ENCODE assay signal across 9 mouse cellular contexts in genomic region chr7:80209669-80210068, GRCm38 (mm10). TPM values are rescaled to one million over a fixed set of nuclear protein-coding genes. Genes with fewer than 3 reads are reported as not detected.
DNase-seq lines count a peak whose midpoint lies in the region; ATAC-seq and TF ChIP-seq lines count a peak whose summit lies in the region.
"Had no signal": no experiment of that assay in that cellular context is flagged by ENCODE, and none has a peak within 500 bp of the region (broad histone marks: within the 10 kb centered on the region; RNA-seq: fewer than 3 reads in every experiment).

No protein-coding gene starts in this region.

- H3K36me3 ChIP-seq in embryonic facial prominence, embryonic 15.5 days, result peaks cover 9% of the 10 kb centered on the region; the same call in 1 of the 2 replicates
- no peaks in the 10 kb centered on the region for H3K36me3 ChIP-seq in lung, postnatal 0 days (ENCODE audit: insufficient read depth, low read length)

- no peak for TF ChIP-seq EP300 in lung, postnatal 0 days (IDR thresholded peaks at IDR 0.05)

- no peak overlapping the region for H3K4me3 ChIP-seq in layer of hippocampus, adult 2 months
- H3K4me3 ChIP-seq in embryonic facial prominence, embryonic 15.5 days (replicated peaks), result no peak overlapping the region
- H3K4me3 ChIP-seq in lung, postnatal 0 days (ENCODE audit: low read depth, low read length), result no peak overlapping the region

- H3K9me3 ChIP-seq in embryonic facial prominence, embryonic 15.5 days (replicated peaks), result no peaks in the 10 kb centered on the region
- no peaks in the 10 kb centered on the region for H3K9me3 ChIP-seq in lung, postnatal 0 days (ENCODE audit: low read length)

- peaks cover 55% of the 10 kb centered on the region for H3K4me1 ChIP-seq in embryonic facial prominence, embryonic 15.5 days
- peaks cover 34% of the 10 kb centered on the region for H3K4me1 ChIP-seq in lung, postnatal 0 days (ENCODE audit: insufficient read depth, low read depth, low read length)

- no peak for ATAC-seq in embryonic facial prominence, embryonic 15.5 days (ENCODE audit: insufficient number of reproducible peaks, low FRiP score, low TSS enrichment, low read depth)
- ATAC-seq in lung, postnatal 0 days, result no peak

- no peak overlapping the region for H3K9ac ChIP-seq in embryonic facial prominence, embryonic 15.5 days
- no peak overlapping the region for H3K9ac ChIP-seq in lung, postnatal 0 days (replicated peaks; ENCODE audit: low read depth)

- H3K27me3 ChIP-seq in embryonic facial prominence, embryonic 15.5 days, result no peaks in the 10 kb centered on the region
- H3K27me3 ChIP-seq in lung, postnatal 0 days (replicated peaks; ENCODE audit: insufficient read depth, low read length), result no peaks in the 10 kb centered on the region

- 69% methylated on average over 6 of the region's 6 CpGs for WGBS in embryonic facial prominence, embryonic 15.5 days
- 48% methylated on average over 6 of the region's 6 CpGs for WGBS in lung, postnatal 0 days

- no peak overlapping the region for H3K4me2 ChIP-seq in embryonic facial prominence, embryonic 15.5 days (replicated peaks)
- peak overlapping the region; percentile 34; the same call in 1 of the 2 replicates for H3K4me2 ChIP-seq in lung, postnatal 0 days (replicated peaks; ENCODE audit: low read depth, low read length)

- H3K27ac ChIP-seq in layer of hippocampus, adult 2 months, result peak overlapping the region; percentile 46; the same call in 1 of the 2 replicates
- H3K27ac ChIP-seq in embryonic facial prominence, embryonic 15.5 days (replicated peaks), result peak overlapping the region; percentile 89; the same call in 1 of the 2 replicates
- H3K27ac ChIP-seq in lung, postnatal 0 days (ENCODE audit: low read length), result peak overlapping the region; percentile 83
- H3K27ac ChIP-seq: kidney, postnatal 0 days had no signal

- DNase-seq in layer of hippocampus, adult 2 months (ENCODE audit: low spot score in 2 of 2), result no peak
- DNase-seq in layer of hippocampus, postnatal 25 days (ENCODE audit: extremely low spot score in 1 of 2, low spot score in 1 of 2), result no peak
- DNase-seq in lung, postnatal 0 days (ENCODE audit: low spot score), result peak; percentile 47
- DNase-seq in thymus, postnatal 0 days (ENCODE audit: low spot score), result peak; percentile 85
- no peak for DNase-seq in ovary, postnatal 10 days (ENCODE audit: low spot score)
- DNase-seq in adrenal gland, postnatal 25 days, result no peak
- DNase-seq in adrenal gland, adult 8-10 months, result no peak

- TF ChIP-seq CTCF in layer of hippocampus, adult 2 months (conservative IDR thresholded peaks at IDR 0.05), result no peak
- TF ChIP-seq CTCF in lung, postnatal 0 days (IDR thresholded peaks at IDR 0.05), result no peak

RNA-seq across cellular contexts. Expression of gene Cib1, which starts 22.9 kb away (rescaled TPM):
- 10 to 100 TPM; 23.6 to 25.0 TPM for total RNA-seq in layer of hippocampus, adult 2 months (2021)
- total RNA-seq in layer of hippocampus, postnatal 25 days (2021), result 10 to 100 TPM; 23.8 to 25.2 TPM
- 96.8 and 108 TPM in 2 replicates for polyA plus RNA-seq in embryonic facial prominence, embryonic 15.5 days (2015; fragmentation: Nextera tagmentation; extraction: Ambion mirVana)
- polyA plus RNA-seq in lung, postnatal 0 days (2015; fragmentation: Nextera tagmentation; extraction: Ambion mirVana), result 108 and 123 TPM in 2 replicates
- polyA plus RNA-seq in thymus, postnatal 0 days (2015; fragmentation: Nextera tagmentation; extraction: Ambion mirVana), result 186 and 189 TPM in 2 replicates
- 62.4 and 68.2 TPM in 2 replicates for total RNA-seq in adrenal gland, postnatal 25 days (2021)
- total RNA-seq in adrenal gland, adult 8-10 months (2022), result 100 to 1,000 TPM in 1 of 4 experiments, 10 to 100 TPM in 3; 64.7 to 105 (median 85.9) TPM

RNA-seq across cellular contexts. Expression of gene Gdpgp1, which starts 23.0 kb away (rescaled TPM):
- total RNA-seq in layer of hippocampus, adult 2 months (2021), result 1 to 10 TPM; 6.1 to 6.8 TPM
- 1 to 10 TPM; 6.1 to 6.9 TPM for total RNA-seq in layer of hippocampus, postnatal 25 days (2021)
- 4.1 TPM in 2 replicates for polyA plus RNA-seq in embryonic facial prominence, embryonic 15.5 days (2015; fragmentation: Nextera tagmentation; extraction: Ambion mirVana)
- polyA plus RNA-seq in lung, postnatal 0 days (2015; fragmentation: Nextera tagmentation; extraction: Ambion mirVana), result 2.6 and 2.8 TPM in 2 replicates
- 2.7 and 3.4 TPM in 2 replicates for polyA plus RNA-seq in thymus, postnatal 0 days (2015; fragmentation: Nextera tagmentation; extraction: Ambion mirVana)
- total RNA-seq in adrenal gland, postnatal 25 days (2021), result 5.6 and 6.0 TPM in 2 replicates
- total RNA-seq in adrenal gland, adult 8-10 months (2022), result 1 to 10 TPM; 4.2 to 6.1 (median 5.3) TPM

RNA-seq across cellular contexts. Expression of gene Sema4b, which starts 23.0 kb away (rescaled TPM):
- total RNA-seq in layer of hippocampus, adult 2 months (2021), result 10 to 100 TPM; 25.7 to 27.5 TPM
- 10 to 100 TPM; 23.0 to 23.2 TPM for total RNA-seq in layer of hippocampus, postnatal 25 days (2021)
- polyA plus RNA-seq in embryonic facial prominence, embryonic 15.5 days (2015; fragmentation: Nextera tagmentation; extraction: Ambion mirVana), result 23.0 and 25.2 TPM in 2 replicates
- polyA plus RNA-seq in lung, postnatal 0 days (2015; fragmentation: Nextera tagmentation; extraction: Ambion mirVana), result 11.6 and 11.8 TPM in 2 replicates
- 16.8 and 20.9 TPM in 2 replicates for polyA plus RNA-seq in thymus, postnatal 0 days (2015; fragmentation: Nextera tagmentation; extraction: Ambion mirVana)
- 68.9 and 70.0 TPM in 2 replicates for total RNA-seq in adrenal gland, postnatal 25 days (2021)
- total RNA-seq in adrenal gland, adult 8-10 months (2022), result 10 to 100 TPM; 58.6 to 86.9 (median 67.8) TPM

RNA-seq across cellular contexts. Expression of gene Ttll13, which starts 36.5 kb away (rescaled TPM):
- 1 to 10 TPM; 1.4 to 3.3 TPM for total RNA-seq in layer of hippocampus, adult 2 months (2021)
- total RNA-seq in layer of hippocampus, postnatal 25 days (2021), result 1 to 10 TPM; 1.8 to 2.0 TPM
- 1.3 and 1.6 TPM in 2 replicates for polyA plus RNA-seq in embryonic facial prominence, embryonic 15.5 days (2015; fragmentation: Nextera tagmentation; extraction: Ambion mirVana)
- polyA plus RNA-seq in lung, postnatal 0 days (2015; fragmentation: Nextera tagmentation; extraction: Ambion mirVana), result 1.9 and 2.1 TPM in 2 replicates
- polyA plus RNA-seq in thymus, postnatal 0 days (2015; fragmentation: Nextera tagmentation; extraction: Ambion mirVana), result 0.44 and 0.70 TPM in 2 replicates
- total RNA-seq in adrenal gland, postnatal 25 days (2021), result 0.57 and 2.1 TPM in 2 replicates
- 1 to 10 TPM; 1.7 to 2.2 (median 1.9) TPM for total RNA-seq in adrenal gland, adult 8-10 months (2022)

RNA-seq across cellular contexts. Expression of gene Ngrn, which starts 51.3 kb away (rescaled TPM):
- 10 to 100 TPM; 38.5 to 42.2 TPM for total RNA-seq in layer of hippocampus, adult 2 months (2021)
- 10 to 100 TPM; 40.0 to 44.4 TPM for total RNA-seq in layer of hippocampus, postnatal 25 days (2021)
- polyA plus RNA-seq in embryonic facial prominence, embryonic 15.5 days (2015; fragmentation: Nextera tagmentation; extraction: Ambion mirVana), result 51.2 and 54.9 TPM in 2 replicates
- 40.8 and 46.0 TPM in 2 replicates for polyA plus RNA-seq in lung, postnatal 0 days (2015; fragmentation: Nextera tagmentation; extraction: Ambion mirVana)
- 65.6 and 65.8 TPM in 2 replicates for polyA plus RNA-seq in thymus, postnatal 0 days (2015; fragmentation: Nextera tagmentation; extraction: Ambion mirVana)
- 50.3 and 64.1 TPM in 2 replicates for total RNA-seq in adrenal gland, postnatal 25 days (2021)
- total RNA-seq in adrenal gland, adult 8-10 months (2022), result 10 to 100 TPM; 54.9 to 59.1 (median 57.7) TPM

Comparison
In these comparisons a context has a peak if more than half of its experiments do, and no peak if none do; other contexts are left out.
1. DNase-seq: peak in lung, postnatal 0 days (single experiment) and thymus, postnatal 0 days (single experiment); none in layer of hippocampus, adult 2 months (0 of 2), layer of hippocampus, postnatal 25 days (0 of 2), ovary, postnatal 10 days (single experiment), adrenal gland, postnatal 25 days (single experiment) and adrenal gland, adult 8-10 months (single experiment).
2. Peak in every context shown above with its lines, with median percentiles within 50 percentile points of each other: H3K27ac ChIP-seq.